ENCODE assay signal across 25 mouse cellular contexts in the genomic region with DNA sequence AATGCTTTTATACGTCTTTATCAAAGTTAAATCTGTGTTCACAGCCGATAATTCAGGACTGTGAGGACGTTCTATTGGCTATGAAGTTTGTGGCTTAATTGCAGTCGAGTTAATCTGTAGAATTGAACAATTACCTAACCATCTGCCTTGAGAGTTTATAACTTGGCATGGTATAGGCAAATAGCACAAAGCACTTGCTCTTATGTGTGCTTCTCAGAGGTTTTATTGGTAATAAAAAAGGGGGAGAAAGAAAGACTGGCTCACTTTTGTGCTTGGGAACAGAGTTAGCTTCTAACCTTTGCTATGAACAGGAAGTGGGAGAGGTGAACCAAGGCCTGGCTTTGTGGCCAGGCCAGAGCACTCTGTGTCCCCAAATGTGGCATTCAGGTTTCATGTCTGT. TPM values are rescaled to one million over a fixed set of nuclear protein-coding genes. Genes with fewer than 3 reads are reported as not detected.
A peak's percentile ranks its signal among the peaks of the same experiment; 100 is the strongest.
DNase-seq lines count a peak whose midpoint lies in the region; ATAC-seq and TF ChIP-seq lines count a peak whose summit lies in the region.
"Had no signal": no experiment of that assay in that cellular context is flagged by ENCODE, and none has a peak within 500 bp of the region (broad histone marks: within the 10 kb centered on the region; RNA-seq: fewer than 3 reads in every experiment).

No protein-coding gene starts in this region.

- no peak overlapping the region for H3K27ac ChIP-seq in limb, embryonic 11.5 days (replicated peaks; ENCODE audit: low read depth, low read length)
- H3K27ac ChIP-seq in limb, embryonic 10.5 days, result no peak overlapping the region
- H3K27ac ChIP-seq in intestine, embryonic 15.5 days, result peak overlapping the region; percentile 45
- peak overlapping the region; percentile 86 for H3K27ac ChIP-seq in intestine, postnatal 0 days (ENCODE audit: low read depth, low read length)
- H3K27ac ChIP-seq in limb, embryonic 13.5 days, result no peak overlapping the region
- no peak overlapping the region for H3K27ac ChIP-seq in kidney, adult 2 months (ENCODE audit: insufficient read depth, low read depth, low read length)
- H3K27ac ChIP-seq: forebrain, embryonic 10.5 days; forebrain, embryonic 13.5 days; hindbrain, embryonic 12.5 days; hindbrain, embryonic 15.5 days had no signal

- no peaks in the 10 kb centered on the region for H3K4me1 ChIP-seq in limb, embryonic 11.5 days (ENCODE audit: control insufficient read depth, insufficient read depth, low read length)
- H3K4me1 ChIP-seq in limb, embryonic 10.5 days, result 0 out of 2 replicates have a peak, but pooled peaks cover 2% of the 10 kb centered on the region
- 0 out of 2 replicates have a peak, but pooled peaks cover 7% of the 10 kb centered on the region for H3K4me1 ChIP-seq in intestine, embryonic 15.5 days (replicated peaks)
- H3K4me1 ChIP-seq in intestine, postnatal 0 days (replicated peaks; ENCODE audit: control insufficient read depth, insufficient read depth, low read length), result no peaks in the 10 kb centered on the region
- peaks cover 18% of the 10 kb centered on the region for H3K4me1 ChIP-seq in limb, embryonic 13.5 days
- H3K4me1 ChIP-seq in kidney, adult 2 months (ENCODE audit: control insufficient read depth, insufficient read depth, low read length), result no peaks in the 10 kb centered on the region
- H3K4me1 ChIP-seq: forebrain, embryonic 10.5 days; forebrain, embryonic 13.5 days; hindbrain, embryonic 12.5 days; hindbrain, embryonic 15.5 days had no signal

- H3K36me3 ChIP-seq in limb, embryonic 11.5 days (ENCODE audit: control insufficient read depth, insufficient read depth, low read length), result no peaks in the 10 kb centered on the region
- no peaks in the 10 kb centered on the region for H3K36me3 ChIP-seq in limb, embryonic 10.5 days
- H3K36me3 ChIP-seq in intestine, embryonic 15.5 days, result no peaks in the 10 kb centered on the region
- H3K36me3 ChIP-seq in intestine, postnatal 0 days (ENCODE audit: control insufficient read depth, insufficient read depth), result no peaks in the 10 kb centered on the region; the same call in 1 of the 2 replicates
- peaks cover 3% of the 10 kb centered on the region; the same call in 1 of the 2 replicates for H3K36me3 ChIP-seq in limb, embryonic 13.5 days
- no peaks in the 10 kb centered on the region for H3K36me3 ChIP-seq in kidney, adult 2 months (ENCODE audit: control insufficient read depth, insufficient read depth, low read length)
- H3K36me3 ChIP-seq: forebrain, embryonic 10.5 days; hindbrain, embryonic 12.5 days; hindbrain, embryonic 15.5 days had no signal

- no peak overlapping the region for H3K4me2 ChIP-seq in limb, embryonic 11.5 days (ENCODE audit: low read depth, severe bottlenecking)
- 0 out of 2 replicates have a peak overlapping the region, but pooled peaks have one; percentile 2 for H3K4me2 ChIP-seq in intestine, embryonic 15.5 days (replicated peaks)
- H3K4me2 ChIP-seq in intestine, postnatal 0 days (replicated peaks; ENCODE audit: low read depth), result peak overlapping the region; percentile 48
- H3K4me2 ChIP-seq in limb, embryonic 13.5 days (replicated peaks), result no peak overlapping the region
- H3K4me2 ChIP-seq: forebrain, embryonic 13.5 days; heart, embryonic 12.5 days; hindbrain, embryonic 12.5 days; hindbrain, embryonic 15.5 days had no signal

- ATAC-seq in limb, embryonic 11.5 days (ENCODE audit: insufficient number of reproducible peaks, low FRiP score, low TSS enrichment, low read depth), result peak; percentile 58; the same call in 1 of the 2 replicates
- peak; percentile 74 for ATAC-seq in intestine, embryonic 15.5 days
- peak; percentile 75 for ATAC-seq in intestine, postnatal 0 days
- ATAC-seq in limb, embryonic 13.5 days (ENCODE audit: low FRiP score, low read depth), result peak; percentile 51; the same call in 1 of the 2 replicates
- ATAC-seq: activated CD4-positive, CD25-positive, alpha-beta regulatory T cell, adult 4 months; CD4-positive, CD25-positive, alpha-beta regulatory T cell, adult 4 months; forebrain, embryonic 13.5 days; forebrain, embryonic 16.5 days had no signal

- DNase-seq in limb, embryonic 11.5 days (ENCODE audit: low spot score), result peak; percentile 3
- DNase-seq in limb, embryonic 10.5 days (ENCODE audit: low spot score), result no peak
- no peak for DNase-seq in T-cell, adult 2 months (ENCODE audit: low spot score)
- no peak for DNase-seq in kidney, adult 2 months
- no peak for DNase-seq in left cerebral cortex, adult 9 months (ENCODE audit: low spot score in 2 of 2)
- DNase-seq: adrenal gland, adult 8-10 months; adrenal gland, postnatal 36 days; cerebellum, adult 18-20 months; cerebellum, adult 9-10 months; cerebellum, postnatal 14 days; gastrocnemius, postnatal 10 days; gastrocnemius, postnatal 36 days; heart, postnatal 14 days had no signal

- TF ChIP-seq CTCF in intestine, postnatal 0 days (IDR thresholded peaks at IDR 0.05; ENCODE audit: low read depth), result no peak
- no peak for TF ChIP-seq CTCF in kidney, adult 2 months (conservative IDR thresholded peaks at IDR 0.05; ENCODE audit: insufficient read depth, insufficient read length, low read depth, low read length)

- WGBS in limb, embryonic 11.5 days, result 66% methylated on average over 4 of the region's 4 CpGs
- WGBS in limb, embryonic 10.5 days, result 75% methylated on average over 4 of the region's 4 CpGs
- WGBS in intestine, embryonic 15.5 days, result 58% methylated on average over 4 of the region's 4 CpGs
- WGBS in intestine, postnatal 0 days, result 35% methylated on average over 4 of the region's 4 CpGs
- 41% methylated on average over 4 of the region's 4 CpGs for WGBS in limb, embryonic 13.5 days
- 65% methylated on average over 4 of the region's 4 CpGs for WGBS in kidney, adult 2 months

- no peaks in the 10 kb centered on the region for H3K27me3 ChIP-seq in limb, embryonic 11.5 days (ENCODE audit: control insufficient read depth, insufficient read depth, low read length)
- H3K27me3 ChIP-seq in limb, embryonic 10.5 days (ENCODE audit: low read depth, poor library complexity, severe bottlenecking), result no peaks in the 10 kb centered on the region
- no peaks in the 10 kb centered on the region for H3K27me3 ChIP-seq in intestine, embryonic 15.5 days (replicated peaks)
- H3K27me3 ChIP-seq in intestine, postnatal 0 days (replicated peaks; ENCODE audit: control insufficient read depth, insufficient read depth, low read length), result no peaks in the 10 kb centered on the region
- H3K27me3 ChIP-seq in limb, embryonic 13.5 days, result no peaks in the 10 kb centered on the region
- H3K27me3 ChIP-seq in kidney, adult 2 months (replicated peaks; ENCODE audit: control insufficient read depth, insufficient read depth, low read length), result no peaks in the 10 kb centered on the region
- H3K27me3 ChIP-seq: forebrain, embryonic 13.5 days; heart, embryonic 12.5 days; hindbrain, embryonic 12.5 days; hindbrain, embryonic 15.5 days had no signal

- no peak overlapping the region for H3K9ac ChIP-seq in limb, embryonic 11.5 days (ENCODE audit: low read length)
- no peak overlapping the region for H3K9ac ChIP-seq in intestine, embryonic 15.5 days
- no peak overlapping the region for H3K9ac ChIP-seq in intestine, postnatal 0 days (ENCODE audit: low read depth, low read length)
- H3K9ac ChIP-seq in limb, embryonic 13.5 days, result no peak overlapping the region
- H3K9ac ChIP-seq: forebrain, embryonic 13.5 days; heart, embryonic 12.5 days; hindbrain, embryonic 12.5 days; hindbrain, embryonic 15.5 days had no signal

- TF ChIP-seq POLR2A in kidney, adult 2 months (IDR thresholded peaks at IDR 0.05; ENCODE audit: low read depth, low read length), result no peak

- H3K4me3 ChIP-seq in limb, embryonic 11.5 days (ENCODE audit: low read depth, low read length), result no peak overlapping the region
- H3K4me3 ChIP-seq in limb, embryonic 10.5 days, result no peak overlapping the region
- no peak overlapping the region for H3K4me3 ChIP-seq in intestine, embryonic 15.5 days (replicated peaks)
- H3K4me3 ChIP-seq in intestine, postnatal 0 days (ENCODE audit: low read depth, low read length), result 0 out of 2 replicates have a peak overlapping the region, but pooled peaks have one; percentile 5
- no peak overlapping the region for H3K4me3 ChIP-seq in limb, embryonic 13.5 days
- no peak overlapping the region for H3K4me3 ChIP-seq in kidney, adult 2 months (ENCODE audit: insufficient read depth, low read depth, low read length)
- H3K4me3 ChIP-seq: forebrain, embryonic 10.5 days; forebrain, embryonic 13.5 days; heart, embryonic 12.5 days; hindbrain, embryonic 12.5 days; hindbrain, embryonic 15.5 days had no signal

- no peaks in the 10 kb centered on the region for H3K9me3 ChIP-seq in limb, embryonic 11.5 days (ENCODE audit: control insufficient read depth, low read length)
- no peaks in the 10 kb centered on the region for H3K9me3 ChIP-seq in limb, embryonic 10.5 days (replicated peaks)
- no peaks in the 10 kb centered on the region for H3K9me3 ChIP-seq in intestine, embryonic 15.5 days
- no peaks in the 10 kb centered on the region for H3K9me3 ChIP-seq in intestine, postnatal 0 days (ENCODE audit: control insufficient read depth)
- 0 out of 2 replicates have a peak, but pooled peaks cover 4% of the 10 kb centered on the region for H3K9me3 ChIP-seq in limb, embryonic 13.5 days
- H3K9me3 ChIP-seq: forebrain, embryonic 10.5 days; forebrain, embryonic 13.5 days; heart, embryonic 12.5 days; hindbrain, embryonic 12.5 days; hindbrain, embryonic 15.5 days had no signal

RNA-seq across cellular contexts. Expression of gene Pde3a, which starts 53.8 kb away (rescaled TPM):
- polyA plus RNA-seq in limb, embryonic 11.5 days (2014; fragmentation: Nextera tagmentation; extraction: Ambion mirVana), result 3.3 and 3.5 TPM in 2 replicates
- polyA plus RNA-seq in limb, embryonic 10.5 days (2016; fragmentation: Nextera tagmentation; extraction: Ambion mirVana), result 2.8 and 3.0 TPM in 2 replicates
- 19.5 and 20.8 TPM in 2 replicates for polyA plus RNA-seq in intestine, embryonic 15.5 days (2015; fragmentation: Nextera tagmentation; extraction: Ambion mirVana)
- 17.6 and 18.6 TPM in 2 replicates for polyA plus RNA-seq in intestine, postnatal 0 days (2015; fragmentation: Nextera tagmentation; extraction: Ambion mirVana)
- 3.9 and 4.2 TPM in 2 replicates for polyA plus RNA-seq in limb, embryonic 13.5 days (2015; fragmentation: Nextera tagmentation; extraction: Ambion mirVana)
- 4.1 and 4.2 TPM in 2 replicates for polyA plus RNA-seq in kidney, adult 2 months (2012; rRNA removed)
- polyA plus RNA-seq: C2C12; CD4-positive, CD25-positive, alpha-beta regulatory T cell, adult 4 months had no signal

Comparison
In these comparisons a context has a peak if more than half of its experiments do, and no peak if none do; other contexts are left out.
1. H3K27ac ChIP-seq: peak in intestine, embryonic 15.5 days (single experiment) and intestine, postnatal 0 days (single experiment); none in limb, embryonic 11.5 days (single experiment), limb, embryonic 10.5 days (single experiment), limb, embryonic 13.5 days (single experiment) and kidney, adult 2 months (single experiment).
2. H3K4me2 ChIP-seq: peak in intestine, embryonic 15.5 days (single experiment) and intestine, postnatal 0 days (single experiment); none in limb, embryonic 11.5 days (single experiment) and limb, embryonic 13.5 days (single experiment).
3. Peak in every context shown above with its lines, with median percentiles within 50 percentile points of each other: ATAC-seq.